Mouse (Mus musculus): ENCODE results near the gene Polr3b.

The Polr3b gene

DNA sequence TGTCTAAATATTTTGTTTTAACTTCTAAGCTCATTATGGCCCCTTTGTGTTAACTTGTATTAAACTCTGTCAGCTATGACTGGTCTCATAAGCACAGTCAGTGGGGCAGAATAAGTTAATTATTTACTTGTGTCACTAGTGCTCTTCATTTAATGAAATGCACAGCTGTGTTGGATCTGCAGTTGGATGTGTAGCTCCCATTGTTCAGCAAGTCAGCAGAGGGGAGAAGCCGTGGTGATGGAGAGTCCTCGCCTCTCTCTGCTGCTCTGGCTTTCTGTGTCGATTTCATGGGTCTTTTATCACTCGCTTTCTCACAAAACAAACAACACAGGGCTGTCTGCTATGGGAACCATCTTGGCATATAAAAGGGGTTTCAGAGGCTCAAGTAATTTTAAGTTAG lies 88.7 kb downstream of the Polr3b start:
- DNase-seq (ENCODE audit: low read depth): no peak

DNA sequence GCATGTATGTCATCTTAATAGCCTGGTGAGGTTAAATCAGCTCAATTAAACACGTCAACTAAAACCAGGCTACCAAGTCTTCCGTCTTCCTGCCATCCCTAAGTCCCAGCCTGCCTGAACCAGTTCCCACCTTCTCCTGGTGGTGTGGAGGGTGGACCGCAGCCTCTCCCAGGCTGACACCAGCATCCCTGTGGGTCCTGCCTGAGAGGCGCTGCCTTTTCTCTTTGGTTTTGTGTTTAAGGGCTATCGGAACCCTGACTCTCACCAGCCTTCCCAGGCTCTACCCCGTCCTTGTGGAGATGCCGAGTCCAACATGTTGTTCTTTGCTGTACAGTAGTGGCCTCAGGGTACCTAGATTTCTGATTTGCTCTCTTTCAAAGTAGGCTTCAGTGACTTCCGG lies 89.4 kb downstream of the Polr3b start:
- no peak for DNase-seq (ENCODE audit: low read depth)

DNA sequence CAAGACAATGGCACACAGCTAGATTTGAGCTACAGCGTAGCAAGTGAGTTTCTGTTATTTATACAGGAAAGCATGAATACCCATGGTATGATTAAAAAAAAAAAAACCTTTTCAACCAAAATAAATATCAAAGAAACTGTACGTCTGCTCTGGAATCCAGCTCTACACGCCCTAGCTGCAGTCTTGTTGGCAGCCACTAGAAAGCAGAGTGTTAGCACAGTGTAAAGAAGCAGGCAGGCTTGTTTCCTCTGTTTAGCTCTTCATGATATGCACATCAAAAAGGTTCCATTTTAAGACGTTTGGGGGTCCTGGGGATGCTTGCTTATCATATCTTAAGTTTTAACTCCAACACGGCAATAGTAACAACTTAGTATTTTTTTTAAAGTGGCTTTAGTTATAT lies 89.8 kb downstream of the Polr3b start:
- DNase-seq (ENCODE audit: low read depth): no peak

DNA sequence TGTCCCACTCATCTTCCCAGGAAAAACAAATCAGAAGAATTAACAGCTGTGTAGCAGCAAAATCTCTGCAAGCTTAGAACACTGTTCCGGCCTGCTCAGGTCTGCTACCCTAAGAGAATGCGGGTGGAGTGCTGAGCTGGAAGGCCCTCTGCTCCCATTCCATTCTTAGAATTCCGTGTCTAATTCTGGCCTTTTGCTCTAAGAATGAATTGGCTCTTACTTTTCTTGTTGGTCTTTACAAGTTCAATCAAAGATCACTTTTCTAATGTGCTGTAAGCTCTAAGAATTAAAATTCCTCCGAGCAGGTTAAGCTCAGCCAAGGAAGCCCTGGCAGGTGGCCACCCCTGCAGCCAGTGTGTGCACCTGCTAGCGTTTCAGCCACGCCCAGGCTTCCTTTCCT lies 90.4 kb downstream of the Polr3b start:
- DNase-seq (ENCODE audit: low read depth): no peak

DNA sequence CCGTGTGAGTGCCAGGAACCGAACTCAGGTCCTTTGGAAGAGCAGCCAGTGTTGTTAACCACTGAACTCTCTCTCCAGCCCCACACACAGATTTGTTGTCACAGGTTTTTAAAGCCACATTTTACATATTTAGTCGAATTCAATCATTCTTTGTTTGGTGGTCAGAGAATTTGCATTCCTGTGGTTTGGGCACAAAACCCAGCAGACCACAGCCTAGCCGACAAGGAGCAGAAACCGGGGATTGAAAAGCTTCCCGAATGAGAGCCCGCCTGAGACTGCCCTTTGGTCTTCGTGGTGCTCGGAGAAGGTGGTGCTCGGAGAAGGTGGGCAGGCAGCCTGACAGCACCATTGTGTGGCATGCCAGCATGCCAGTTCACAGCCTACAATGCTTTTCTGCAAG lies 91.0 kb downstream of the Polr3b start:
- DNase-seq (ENCODE audit: low read depth): peak; percentile 62

DNA sequence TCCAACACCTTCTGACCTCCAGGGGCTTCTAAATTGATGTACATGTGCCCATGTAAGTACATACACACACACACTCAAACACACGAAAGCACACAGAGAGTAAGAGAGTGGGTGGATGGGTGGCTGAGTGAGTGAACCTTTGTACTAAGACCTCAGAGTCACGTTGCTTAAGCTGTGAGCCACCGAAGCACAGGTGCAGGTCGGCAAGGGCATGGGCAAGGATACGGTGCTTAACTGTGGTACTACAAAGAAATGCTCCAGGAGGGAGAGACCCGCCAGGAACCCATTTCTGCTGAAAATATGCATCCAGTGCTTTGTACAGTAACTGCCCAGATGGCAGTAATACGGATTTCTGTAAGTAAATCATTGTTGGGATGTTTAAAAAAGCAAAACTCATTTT lies 93.5 kb downstream of the Polr3b start:
- no peak for DNase-seq (ENCODE audit: low read depth)

DNA sequence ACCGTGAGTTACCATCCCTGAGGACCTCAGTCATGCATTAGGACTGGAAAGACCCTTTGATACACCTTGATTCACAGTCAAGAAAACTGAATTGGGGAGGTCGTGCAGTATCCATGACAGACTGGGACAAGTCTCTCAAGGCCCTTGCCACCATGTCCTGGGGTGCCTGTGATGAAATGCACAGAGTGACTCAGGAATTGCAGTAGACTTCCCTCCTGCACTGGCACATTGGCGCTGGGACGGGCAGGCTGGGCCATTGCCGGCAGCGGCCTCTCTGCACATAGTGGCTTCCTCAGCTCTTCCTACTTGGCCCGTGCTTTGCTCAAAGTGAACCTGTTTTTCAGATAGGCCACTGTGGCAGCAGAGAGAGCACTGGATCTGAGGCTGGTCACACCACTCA lies 94.5 kb downstream of the Polr3b start:
- DNase-seq (ENCODE audit: low read depth): no peak

DNA sequence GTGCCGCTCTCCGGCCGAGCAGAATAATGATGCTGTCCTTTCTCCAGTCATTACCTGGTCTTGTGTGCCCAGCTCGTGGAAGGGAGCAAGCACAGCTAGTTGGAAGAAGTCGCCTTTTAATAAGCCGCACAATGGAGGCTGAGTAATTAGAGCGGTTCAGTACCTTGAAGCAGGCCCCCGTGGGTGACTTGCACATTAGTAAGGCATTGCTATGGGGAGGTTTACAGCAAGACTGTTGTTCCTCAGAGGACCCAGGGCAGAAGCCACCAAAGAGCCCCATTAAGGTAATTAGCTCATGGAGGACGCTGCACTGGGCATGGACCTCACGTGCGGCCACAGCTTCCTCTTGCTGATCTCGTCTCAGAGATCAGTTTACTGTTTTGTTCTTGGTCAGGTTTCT lies 100.6 kb downstream of the Polr3b start:
- no peak for DNase-seq (ENCODE audit: low read depth)

DNA sequence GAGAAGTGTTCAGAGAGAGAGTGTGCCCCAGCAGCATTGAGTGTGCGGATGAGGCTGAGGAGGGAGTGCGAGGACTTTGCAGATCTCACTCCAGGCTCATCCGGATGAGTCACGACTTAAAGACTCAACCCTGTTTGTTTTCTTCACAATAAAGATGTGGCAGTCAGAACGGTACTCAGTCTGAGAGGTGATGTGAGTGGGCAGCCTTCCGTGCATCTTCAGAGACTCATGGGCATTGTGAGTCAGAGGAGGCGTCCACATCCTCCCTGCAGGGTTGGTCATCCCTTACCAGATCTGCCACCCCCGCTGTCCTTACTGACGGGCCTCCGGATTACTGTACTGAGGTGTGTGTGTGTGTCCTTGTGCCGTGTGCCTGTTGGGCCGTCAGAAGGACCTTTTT lies 104.9 kb downstream of the Polr3b start:
- DNase-seq (ENCODE audit: low read depth): peak; percentile 49

DNA sequence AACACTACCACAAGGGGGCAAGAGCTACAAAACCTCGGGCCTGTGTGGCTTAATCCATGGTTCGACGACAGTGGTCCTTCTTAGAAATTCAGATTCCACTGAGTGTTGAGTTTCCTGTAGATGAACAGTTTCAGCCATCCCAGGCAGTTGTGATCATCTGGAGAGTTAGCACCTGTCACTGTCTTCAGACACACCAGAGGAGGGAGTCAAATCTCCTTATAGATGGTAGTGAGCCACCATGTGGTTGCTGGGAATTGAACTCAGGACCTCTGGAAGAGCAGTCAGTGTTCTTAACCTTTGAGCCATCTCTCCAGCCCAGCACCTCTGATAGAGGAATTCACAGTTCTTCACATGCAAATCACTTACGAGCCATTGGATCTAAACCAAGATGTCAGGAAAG lies 105.7 kb downstream of the Polr3b start:
- no peak for DNase-seq (ENCODE audit: low read depth)

DNA sequence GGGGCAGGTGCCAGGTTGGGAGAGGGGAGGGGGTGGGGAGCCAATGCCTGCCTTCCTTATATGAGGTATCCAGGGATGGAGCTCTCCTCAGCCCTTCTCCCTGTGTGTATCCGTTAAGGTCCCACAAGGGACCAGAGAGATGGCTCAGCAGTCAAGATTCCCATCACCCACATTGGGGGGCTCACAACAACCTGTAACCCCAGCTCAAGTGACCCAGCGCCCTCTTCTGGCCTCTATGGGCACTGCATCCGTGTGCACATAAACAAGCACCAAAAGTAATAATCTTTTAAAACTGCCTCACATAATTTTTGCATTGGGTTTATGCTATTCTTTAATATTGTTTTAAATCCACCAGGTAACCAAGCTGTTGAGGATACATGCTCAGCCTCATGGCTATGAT lies 108.0 kb downstream of the Polr3b start:
- no peak for DNase-seq (ENCODE audit: low read depth)

DNA sequence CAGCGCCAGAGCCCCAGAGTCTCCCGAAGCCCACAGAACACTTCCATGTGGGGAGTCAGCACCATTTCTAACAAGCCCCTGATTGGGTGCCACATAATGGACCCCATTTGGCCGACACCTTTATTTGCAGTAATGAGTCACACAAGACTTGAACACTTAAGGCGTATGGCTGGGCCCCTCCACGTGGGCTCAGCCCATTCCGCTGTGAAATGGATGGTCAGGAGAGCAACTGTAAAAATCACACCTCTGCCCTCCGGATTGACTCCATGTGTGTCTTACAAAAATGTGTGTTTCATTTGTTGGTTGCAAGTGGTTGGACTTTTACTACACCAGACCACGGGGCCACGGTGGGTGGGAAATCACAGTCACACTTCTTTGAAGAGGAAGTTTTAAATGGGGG lies 108.9 kb downstream of the Polr3b start:
- no peak for DNase-seq (ENCODE audit: low read depth)

DNA sequence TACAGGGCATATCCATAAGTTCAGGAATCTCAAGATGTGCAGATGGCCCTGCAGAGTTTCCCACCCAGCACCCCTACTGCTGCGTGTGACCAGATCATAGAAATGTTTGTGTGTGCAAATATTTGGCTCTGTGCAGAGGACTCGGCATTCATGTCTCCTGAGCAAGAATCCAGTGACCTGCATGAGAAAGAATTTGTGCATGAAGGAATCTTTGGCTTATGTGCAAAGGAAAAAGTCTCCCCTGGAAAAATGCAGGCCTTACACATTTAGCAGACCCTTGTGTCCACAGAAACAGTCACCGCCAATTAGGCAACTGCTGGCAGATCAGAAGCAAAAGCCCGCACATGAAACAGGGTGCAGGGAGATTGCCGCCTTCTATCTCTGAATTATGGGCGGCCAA lies 111.4 kb downstream of the Polr3b start:
- DNase-seq (ENCODE audit: low read depth): no peak

DNA sequence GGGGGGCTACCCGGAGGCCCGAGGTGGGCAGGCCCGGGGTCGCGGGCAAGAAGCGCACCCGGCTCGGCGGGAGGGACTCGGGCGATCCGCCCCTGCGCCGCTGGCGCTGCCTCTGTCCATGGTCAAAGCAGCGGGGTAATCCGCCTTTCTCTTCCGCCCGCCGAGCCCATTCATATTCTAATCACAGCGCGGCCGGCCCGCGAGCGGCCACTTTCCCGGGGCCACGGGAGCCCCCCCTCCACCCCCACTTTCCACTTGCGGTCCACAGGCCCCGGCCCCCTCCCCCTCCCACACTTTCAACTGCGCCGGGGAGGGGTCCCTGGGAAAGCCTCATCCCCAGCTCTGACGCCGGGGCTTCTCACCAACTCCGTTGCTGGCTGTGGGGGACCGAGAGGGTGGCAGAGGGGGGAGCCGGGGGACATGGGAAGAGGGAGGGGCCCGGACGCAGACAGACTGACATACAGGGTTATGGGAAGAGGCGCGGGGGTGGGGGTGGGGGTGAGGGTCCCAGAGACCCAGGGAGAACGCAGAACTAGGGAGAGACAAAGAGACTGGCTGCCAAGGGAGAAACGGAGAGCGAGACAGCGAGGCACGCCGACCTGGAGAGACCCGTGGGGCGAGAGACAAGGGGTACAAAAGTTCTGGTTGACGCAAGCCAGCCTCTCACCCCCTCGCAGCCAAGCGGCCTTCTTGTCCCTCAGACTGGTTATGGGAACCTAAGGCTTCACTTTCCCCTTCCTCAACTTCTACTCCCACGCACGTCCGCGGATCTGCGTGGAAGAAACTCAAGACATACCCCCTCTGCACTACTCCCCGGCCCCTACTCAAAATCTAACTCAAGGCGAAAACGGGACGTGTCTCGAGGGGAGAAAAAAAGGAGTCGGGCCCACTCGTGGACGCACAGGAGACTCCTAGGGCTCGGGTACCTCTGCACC lies 133.0 kb downstream of the Polr3b start:
- DNase-seq (ENCODE audit: low read depth): no peak

DNA sequence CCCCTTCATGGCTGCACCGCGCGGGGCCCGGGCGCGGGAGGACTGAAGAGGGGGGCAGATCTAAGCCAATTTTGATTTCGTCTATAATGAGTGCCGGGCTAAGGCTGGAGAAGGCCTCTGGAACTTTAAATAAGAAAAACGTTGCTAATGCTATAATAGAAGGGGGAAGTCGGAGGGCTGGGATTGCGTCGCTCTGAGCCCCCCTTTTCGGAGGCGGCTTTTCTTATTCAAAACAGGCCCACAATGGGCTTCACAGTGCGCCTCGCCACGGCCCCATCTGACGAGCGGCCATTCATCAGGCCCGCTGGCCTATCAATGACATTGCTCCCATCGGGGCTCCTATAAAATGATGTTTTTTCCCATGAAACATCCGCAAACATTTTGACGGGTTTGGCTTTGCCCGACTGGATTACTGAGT lies 133.7 kb downstream of the Polr3b start, which contains the start of gene Rfx4:
Gene Rfx4 (plus strand): TSS at position 277 of the 418 bp plus-strand sequence.
- DNase-seq (ENCODE audit: low read depth): no peak

DNA sequence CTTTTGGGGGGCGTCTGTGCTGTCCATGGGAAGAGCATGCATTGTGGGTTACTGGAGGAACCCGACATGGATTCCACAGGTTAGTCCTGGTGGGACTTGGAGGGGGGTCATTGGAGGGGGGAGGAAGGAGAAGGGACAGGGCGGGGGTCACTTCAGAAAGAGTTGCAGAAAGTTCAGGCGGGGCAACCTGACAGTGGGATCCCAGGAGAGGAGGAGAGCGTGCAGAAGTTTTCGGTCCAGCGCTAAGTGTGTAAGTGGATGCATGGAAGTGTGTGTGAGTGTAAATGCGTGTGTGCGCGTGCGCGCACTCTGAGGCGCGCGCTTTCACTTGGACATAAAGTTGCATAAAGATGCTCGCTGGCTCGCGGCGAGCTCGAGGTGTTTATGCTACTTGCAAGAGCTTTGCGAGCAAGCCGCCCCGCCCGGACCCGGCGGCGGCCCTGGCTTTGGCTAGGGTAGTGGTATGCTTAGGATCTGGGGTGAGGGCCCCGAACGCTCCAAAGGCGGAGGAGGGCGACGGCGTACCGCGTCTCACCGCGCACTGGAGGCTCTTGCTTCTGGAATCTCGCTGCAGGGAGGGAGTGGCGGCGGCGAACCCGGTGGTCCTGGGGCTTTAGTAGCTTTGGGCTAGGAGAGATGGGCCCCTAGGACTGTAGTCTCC lies 134.5 kb downstream of the Polr3b start:
- no peak for DNase-seq (ENCODE audit: low read depth)

DNA sequence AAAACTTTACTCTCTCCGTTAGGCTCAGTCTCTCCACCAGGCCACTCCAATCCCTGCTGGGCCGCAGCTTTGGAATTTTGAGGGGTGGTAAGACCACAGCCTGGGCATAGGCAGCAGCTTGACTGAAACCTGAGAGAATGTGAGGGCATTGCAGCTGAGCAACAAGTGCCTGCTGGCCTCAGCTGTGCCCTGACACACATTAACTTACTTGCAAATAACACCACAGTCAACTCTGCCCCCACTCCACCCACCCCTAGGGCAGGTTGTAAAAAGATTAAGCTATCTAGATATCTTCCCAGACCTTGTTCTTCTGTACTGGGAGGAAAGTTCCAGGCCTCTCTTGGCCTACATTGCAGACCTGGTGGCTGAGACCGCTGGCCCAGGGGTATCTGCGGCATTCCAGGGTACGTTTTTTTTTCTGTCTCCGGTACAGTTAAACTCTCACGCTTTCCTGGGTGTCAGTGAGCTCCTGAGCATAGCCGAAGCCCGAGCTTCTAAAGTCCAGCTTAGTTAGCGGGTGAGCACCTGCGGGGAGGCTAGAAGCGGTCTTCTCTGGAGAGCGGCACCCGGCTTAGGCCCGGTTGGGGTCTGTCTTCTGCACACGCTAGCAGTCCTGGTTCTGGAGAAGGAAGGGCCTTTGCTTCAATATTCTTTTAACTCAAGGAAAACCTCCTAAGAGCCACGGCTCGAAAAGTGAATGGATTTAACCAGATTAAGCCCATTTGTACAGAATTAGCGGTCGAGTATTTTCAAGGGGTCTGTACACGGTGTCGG lies 135.5 kb downstream of the Polr3b start:
- DNase-seq (ENCODE audit: low read depth): no peak

DNA sequence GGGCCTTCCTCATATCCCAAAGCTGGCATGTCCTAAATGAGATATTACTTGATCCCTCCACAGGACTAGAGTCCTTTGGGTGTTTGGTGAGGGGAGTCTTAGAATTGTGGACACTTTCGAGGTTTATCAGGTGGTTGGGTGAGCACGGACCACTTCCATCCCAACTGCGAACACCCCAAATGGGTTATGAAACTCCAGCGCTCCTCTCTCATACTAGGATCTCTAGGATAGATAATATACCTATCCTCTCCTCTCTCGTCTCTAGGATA lies 136.0 kb downstream of the Polr3b start:
- no peak for DNase-seq (ENCODE audit: low read depth)

DNA sequence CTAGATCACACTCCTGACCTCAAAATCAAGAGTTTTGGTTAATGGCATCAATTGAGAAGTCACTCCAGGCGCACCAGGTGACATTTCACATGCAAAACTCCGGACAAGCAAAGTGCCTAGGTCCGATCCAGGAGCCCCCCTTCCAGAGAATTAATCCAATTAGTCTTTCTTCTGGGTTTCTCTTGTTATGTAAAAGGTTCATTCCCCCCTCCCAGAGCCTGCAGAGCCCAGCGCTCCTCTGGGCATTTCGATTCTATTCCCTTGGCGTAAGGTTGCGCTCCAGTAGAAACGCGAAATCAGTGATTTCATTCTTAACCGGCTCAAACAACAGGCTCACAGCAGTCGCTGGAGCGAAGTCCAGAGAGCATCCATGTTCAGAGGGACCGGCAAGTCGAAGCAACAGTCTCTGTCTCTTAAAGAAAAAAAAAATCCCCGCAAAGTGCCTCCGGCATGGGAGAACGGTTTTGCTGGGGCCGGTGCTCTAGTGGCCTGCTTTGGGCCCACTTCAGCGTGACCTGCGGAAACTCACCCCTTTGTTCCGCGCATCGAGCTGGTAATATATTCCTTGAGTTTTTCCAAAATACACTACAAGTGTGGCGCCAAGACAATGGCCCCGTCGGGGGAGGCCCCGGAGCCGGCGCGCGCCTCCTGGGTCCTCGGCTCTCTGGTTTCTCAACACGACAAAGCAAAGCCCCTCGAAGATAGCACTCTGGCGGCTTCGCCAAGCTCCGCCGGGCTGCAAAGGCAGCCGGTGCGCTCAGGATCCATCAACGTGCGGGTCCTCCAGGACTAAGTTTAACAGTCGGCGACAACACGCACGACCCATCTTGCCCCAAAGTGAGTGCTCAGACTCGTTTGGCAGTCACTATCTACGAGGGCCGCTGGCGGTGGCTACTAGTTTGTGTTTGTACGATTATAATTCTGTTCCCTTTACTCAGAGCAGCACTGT lies 136.7 kb downstream of the Polr3b start:
- DNase-seq (ENCODE audit: low read depth): no peak

DNA sequence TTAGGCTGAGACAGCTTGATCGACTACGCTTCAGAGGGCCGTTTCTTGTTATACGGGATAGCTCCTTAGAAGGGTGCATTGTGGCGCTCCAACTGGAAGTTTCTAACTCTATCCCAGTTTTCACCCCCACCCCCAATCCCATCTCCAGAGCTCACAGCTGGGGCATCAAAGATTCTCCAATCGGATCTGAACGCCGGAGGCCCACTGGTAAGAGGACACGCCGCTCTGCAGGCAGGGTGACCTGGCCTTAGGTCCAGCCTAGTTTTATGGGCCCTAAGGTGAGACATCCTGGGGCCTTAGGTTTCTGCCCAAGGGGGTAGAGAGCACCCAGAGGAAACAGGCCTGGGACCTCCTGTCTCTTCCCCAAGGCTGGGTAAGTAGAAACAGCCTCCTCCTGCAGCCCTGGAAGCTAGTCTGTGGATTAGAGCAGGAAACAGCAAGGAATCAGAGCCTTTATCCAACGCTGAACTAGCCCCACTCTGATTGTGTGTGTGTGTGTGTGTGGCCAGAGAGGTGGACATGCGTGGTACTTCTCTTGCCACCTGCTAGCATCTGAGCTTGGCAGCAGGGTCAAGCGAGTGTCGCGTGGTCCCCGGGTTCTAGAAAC lies 137.5 kb downstream of the Polr3b start:
- no peak for DNase-seq (ENCODE audit: low read depth)
